Mouse (Mus musculus) right cerebral cortex, adult 2 months (tissue): ENCODE data around the gene Gm47985.

ENCODE experiments used
- DNase-seq, 2 experiments: peaks; one replicate each; pipeline ENCODE4 v3.0.0; 2021 to 2022; ENCODE audit warnings: low spot score in 2 of 2

Gm47985 gene

DNA sequence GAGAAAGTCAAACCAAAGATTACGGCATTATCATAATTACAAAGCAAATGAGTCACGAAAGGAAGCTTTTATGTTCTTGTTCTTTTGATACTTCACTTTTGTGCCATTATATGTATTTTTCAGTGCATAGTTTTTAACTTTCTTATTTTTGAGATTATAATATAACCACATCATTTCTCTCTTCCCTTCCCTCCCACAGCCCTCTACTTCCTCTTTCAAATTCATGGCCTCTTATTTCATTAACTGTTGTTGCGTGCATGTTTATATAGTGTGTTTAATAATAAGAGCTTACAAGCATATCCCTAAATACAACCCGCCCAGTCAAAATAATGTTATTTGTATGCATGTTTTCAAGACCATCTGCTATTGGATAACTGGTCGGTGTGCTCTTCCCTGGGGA lies 36.7 kb downstream of the Gm47985 start:
- DNase-seq: no peak

DNA sequence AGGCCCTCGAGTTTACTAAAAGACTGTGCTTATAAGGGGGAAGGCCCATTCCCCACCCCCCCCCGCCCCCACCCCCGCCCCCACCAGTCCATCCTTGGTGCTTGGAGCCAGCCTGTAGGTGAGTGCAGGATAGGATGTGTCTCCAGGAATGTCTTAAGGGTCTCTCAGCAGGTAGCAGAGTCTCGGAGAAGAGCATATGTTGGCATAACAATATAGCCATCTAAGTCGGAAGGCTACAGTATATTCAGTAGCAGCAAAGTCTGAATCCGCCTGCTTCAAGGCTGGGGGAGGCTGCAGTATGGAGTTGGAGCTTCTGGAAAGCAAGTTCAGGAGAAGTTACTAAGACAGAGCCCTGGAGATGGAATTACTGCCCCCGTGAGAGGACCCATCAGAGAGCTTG lies 37.8 kb downstream of the Gm47985 start:
- no peak for DNase-seq

DNA sequence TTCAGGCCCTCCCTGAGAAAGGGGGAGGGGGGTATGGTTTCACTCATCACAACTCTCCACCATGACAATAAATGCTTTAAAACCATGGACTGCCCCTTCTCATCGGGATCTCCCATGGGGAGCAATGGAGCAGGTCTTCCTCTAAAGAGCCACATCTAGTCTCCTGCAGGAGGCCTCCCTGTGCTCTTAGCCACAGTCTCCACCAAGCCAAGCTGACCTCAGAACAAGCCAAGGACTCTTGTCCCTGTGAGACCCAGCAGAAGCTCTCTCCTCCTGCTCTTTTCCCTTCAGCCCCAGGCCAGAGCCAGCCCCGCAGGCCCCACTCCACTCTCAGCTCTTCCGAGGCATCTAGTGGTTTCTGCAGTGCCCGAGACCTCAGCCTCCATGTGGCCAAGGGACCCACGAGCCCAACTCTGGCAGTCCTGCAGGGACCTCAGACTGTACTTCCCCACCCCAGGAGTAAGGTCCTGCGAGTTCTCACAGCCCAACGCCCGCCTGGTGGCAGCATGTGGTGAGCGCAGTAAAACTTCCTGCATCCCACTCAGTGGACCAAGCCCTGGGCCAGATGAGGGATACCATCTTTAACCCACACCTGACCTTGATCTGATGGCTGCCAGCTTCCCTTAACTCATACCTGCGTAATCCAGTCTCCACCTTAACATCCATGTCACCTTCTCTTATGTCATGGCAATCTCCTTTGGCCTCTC lies 40.4 kb downstream of the Gm47985 start:
- DNase-seq: no peak

DNA sequence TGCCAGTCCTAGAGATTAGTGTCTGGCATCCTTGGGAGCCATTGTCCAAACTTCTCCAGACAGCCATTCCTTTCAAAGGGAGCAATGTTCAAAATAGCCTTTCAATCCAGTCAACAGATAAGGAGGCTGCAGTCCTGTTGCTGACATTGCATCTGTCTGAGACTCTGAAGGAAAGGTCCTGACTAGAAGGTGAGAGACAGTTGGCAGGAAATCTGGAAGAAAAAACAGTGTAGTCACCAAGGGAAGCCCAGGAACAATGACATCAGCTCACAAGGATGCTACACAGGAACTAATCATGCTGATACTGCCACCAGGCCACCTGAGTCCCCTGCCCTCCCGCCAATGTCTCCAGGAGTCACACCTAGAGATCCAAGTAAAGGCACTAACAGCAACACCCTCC lies 41.0 kb downstream of the Gm47985 start:
- DNase-seq: no peak

DNA sequence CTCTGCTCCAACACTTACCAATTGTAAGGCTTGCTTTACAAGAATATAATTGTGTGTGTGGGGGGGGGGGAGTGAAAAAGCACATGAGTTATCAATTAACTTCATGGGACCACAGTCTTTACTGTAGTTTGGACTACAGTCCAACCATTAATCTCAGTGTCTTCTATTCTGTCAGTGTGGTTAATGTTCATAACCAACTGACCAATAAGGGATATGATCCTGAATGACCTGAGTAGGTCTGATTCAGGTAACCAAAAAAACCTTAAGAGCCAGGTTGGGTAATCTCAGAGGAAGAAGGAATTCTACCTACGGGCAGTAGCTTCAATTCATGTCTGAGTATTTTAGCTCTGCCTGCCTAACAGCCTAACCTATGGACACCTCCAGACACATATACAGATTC lies 42.2 kb downstream of the Gm47985 start:
- DNase-seq: no peak

DNA sequence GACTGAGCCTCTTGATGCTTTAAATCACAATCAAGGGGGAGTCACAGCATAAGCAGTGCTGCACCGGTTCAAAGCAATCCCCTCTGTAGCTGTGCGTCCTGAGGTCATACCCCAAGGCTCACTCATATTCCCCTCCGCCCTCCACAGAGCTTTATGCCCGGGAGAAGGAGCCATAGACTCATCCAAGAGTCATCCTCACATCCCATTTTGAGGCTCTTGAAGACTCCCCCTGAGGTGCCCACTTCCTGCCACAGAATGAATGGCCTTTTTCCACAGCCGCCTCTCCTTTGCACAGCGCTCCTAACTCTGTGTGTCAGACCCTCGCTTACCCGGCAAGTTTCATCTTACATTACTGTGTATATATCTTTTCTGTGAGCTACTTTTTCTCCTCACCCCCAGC lies 45.2 kb downstream of the Gm47985 start:
- DNase-seq: no peak

DNA sequence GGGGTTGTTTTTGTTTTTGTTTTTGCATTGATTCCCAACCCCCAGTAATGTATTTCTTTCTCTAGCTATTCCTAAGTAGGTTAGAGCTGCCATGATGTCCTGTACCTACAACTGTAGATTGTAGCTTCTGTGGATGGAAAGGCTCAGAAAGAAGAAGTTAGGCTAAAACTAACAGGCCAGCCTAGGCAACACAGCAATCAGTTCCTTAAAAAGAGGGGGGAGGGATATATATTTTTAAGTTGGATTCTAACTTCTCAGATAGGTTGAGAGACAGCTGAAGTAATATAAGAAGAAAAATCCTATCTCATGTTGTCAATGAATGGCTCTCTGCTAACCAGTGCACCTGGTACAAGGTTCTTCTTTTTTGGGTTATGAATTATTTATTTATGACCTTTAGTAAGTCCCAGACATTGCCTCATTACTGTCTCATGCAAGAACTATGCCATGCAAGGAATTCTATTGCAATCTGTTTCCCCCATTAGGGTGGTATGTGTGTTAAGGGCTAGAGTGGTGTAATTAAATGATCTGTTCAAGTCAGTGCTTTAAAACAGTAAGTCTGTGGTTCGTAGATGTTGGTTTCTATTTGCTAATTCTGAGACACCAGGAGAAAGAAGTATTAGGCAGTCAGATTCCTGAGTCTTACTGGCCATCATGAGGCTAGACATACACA lies 46.1 kb downstream of the Gm47985 start:
- no peak for DNase-seq

DNA sequence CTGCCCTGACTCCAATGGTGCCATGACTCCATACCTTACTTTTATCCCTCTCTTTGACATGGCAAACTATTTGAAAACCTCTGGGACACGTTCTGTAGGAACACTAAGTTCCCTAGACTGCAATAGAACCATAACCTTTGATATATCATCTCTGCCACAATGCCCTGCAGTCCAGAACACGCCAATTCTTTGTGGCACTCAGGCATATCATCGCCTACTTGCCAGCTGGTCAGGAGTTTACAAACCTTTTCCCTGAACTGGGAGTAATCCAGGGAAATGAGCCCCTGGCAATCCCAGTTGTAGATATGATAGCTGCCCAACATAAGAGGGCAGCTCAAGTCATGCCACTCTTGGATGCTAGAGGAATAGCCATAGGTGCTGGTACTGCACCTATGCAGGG lies 50.0 kb downstream of the Gm47985 start:
- DNase-seq: no peak

DNA sequence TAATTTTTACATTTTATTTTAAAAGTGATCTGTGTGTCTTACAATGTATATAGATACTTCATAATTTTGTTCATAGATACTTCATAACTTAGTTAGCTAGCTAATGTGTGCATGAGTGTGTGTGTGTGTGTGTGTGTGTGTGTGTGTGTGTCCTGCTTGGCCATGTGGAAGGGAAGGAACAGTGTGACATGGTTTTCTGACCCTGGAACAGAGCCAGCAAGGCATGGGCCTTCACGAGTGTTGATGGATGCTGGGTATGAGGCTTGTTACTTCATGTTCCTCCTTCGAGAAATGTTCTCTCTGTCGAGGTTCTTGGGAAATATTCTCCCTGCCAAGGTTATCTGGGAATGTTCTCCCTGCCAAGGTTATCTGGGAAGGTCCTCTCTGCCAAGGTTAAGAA lies 51.4 kb downstream of the Gm47985 start:
- no peak for DNase-seq
